Mouse (Mus musculus): Measurements from ENCODE around the gene Htra3. TPM values are rescaled to one million over a fixed set of nuclear protein-coding genes. Genes with fewer than 3 reads are reported as not detected.

Htra3 gene
- polyA plus RNA-seq, 1 experiment from 2014 or later: 4.7 TPM

DNA sequence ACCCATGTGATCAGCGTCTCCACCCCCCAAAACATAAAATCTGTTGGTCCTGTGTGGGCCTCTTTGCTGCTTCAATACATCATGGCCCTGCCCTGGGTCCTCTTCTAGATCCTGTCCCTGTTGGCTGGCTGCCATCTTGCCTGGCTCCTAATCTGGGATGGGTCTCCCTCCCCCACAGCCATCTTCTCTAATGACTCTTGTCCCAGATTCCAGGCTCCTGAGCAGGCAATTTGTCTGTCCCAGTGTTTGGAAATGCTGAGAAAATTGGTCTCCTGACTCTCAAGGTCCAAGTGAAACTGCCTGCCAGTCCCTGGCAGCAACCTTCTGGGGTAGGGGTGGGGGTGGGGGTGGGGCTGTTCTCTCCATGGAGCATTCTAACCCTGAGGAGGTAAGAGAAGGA lies 40.3 kb upstream of the Htra3 start:
- DNase-seq (ENCODE audit: low spot score) (no peak), ATAC-seq (ENCODE audit: low FRiP score) (no peak)
- 96% methylated on average over 1 of the region's 1 CpGs for whole genome bisulfite sequencing
- Histone ChIP-seq H3K9me3 (ENCODE audit: control insufficient read depth, low read length) (no peaks in the 10 kb centered on the region), H3K4me1 (replicated peaks; ENCODE audit: control insufficient read depth, insufficient read depth, low read length) (no peaks in the 10 kb centered on the region), H3K36me3 (ENCODE audit: control insufficient read depth, insufficient read depth, low read length) (no peaks in the 10 kb centered on the region), H3K27ac (ENCODE audit: low read depth, low read length) (no peak overlapping the region), H3K4me2 (replicated peaks; ENCODE audit: low read depth, low read length) (no peak overlapping the region), H3K27me3 (ENCODE audit: control insufficient read depth, insufficient read depth, low read length) (no peaks in the 10 kb centered on the region), H3K9ac (ENCODE audit: low read depth, low read length) (no peak overlapping the region), H3K4me3 (ENCODE audit: low read depth, low read length) (no peak overlapping the region)

- DNase-seq (ENCODE audit: low spot score) (no peak), ATAC-seq (ENCODE audit: low FRiP score) (no peak)
- Histone ChIP-seq H3K9ac (ENCODE audit: low read depth, low read length) (no peak overlapping the region), H3K4me2 (replicated peaks; ENCODE audit: low read depth, low read length) (no peak overlapping the region), H3K4me3 (ENCODE audit: low read depth, low read length) (no peak overlapping the region), H3K36me3 (ENCODE audit: control insufficient read depth, insufficient read depth, low read length) (no peaks in the 10 kb centered on the region), H3K9me3 (ENCODE audit: control insufficient read depth, low read length) (no peaks in the 10 kb centered on the region), H3K27me3 (ENCODE audit: control insufficient read depth, insufficient read depth, low read length) (no peaks in the 10 kb centered on the region), H3K27ac (ENCODE audit: low read depth, low read length) (no peak overlapping the region), H3K4me1 (replicated peaks; ENCODE audit: control insufficient read depth, insufficient read depth, low read length) (no peaks in the 10 kb centered on the region)
These were observed 39.8 kb upstream of the Htra3 start for GRCm38 (mm10) chr5:35719343-35719742.

GRCm38 (mm10) chr5:35718817-35719216 lies 39.2 kb upstream of the Htra3 start:
- DNase-seq (ENCODE audit: low spot score): no peak
- no peak overlapping the region for H3K27ac ChIP-seq (ENCODE audit: low read depth, low read length)
- no peaks in the 10 kb centered on the region for H3K27me3 ChIP-seq (ENCODE audit: control insufficient read depth, insufficient read depth, low read length)
- ATAC-seq (ENCODE audit: low FRiP score): no peak
- no peaks in the 10 kb centered on the region for H3K4me1 ChIP-seq (replicated peaks; ENCODE audit: control insufficient read depth, insufficient read depth, low read length)
- no peaks in the 10 kb centered on the region for H3K9me3 ChIP-seq (ENCODE audit: control insufficient read depth, low read length)
- WGBS: 69% methylated on average over 11 of the region's 11 CpGs
- H3K9ac ChIP-seq (ENCODE audit: low read depth, low read length): no peak overlapping the region
- H3K4me3 ChIP-seq (ENCODE audit: low read depth, low read length): no peak overlapping the region
- no peak overlapping the region for H3K4me2 ChIP-seq (replicated peaks; ENCODE audit: low read depth, low read length)
- H3K36me3 ChIP-seq (ENCODE audit: control insufficient read depth, insufficient read depth, low read length): no peaks in the 10 kb centered on the region

GRCm38 (mm10) chr5:35717946-35718345 lies 38.4 kb upstream of the Htra3 start:
- no peak overlapping the region for H3K9ac ChIP-seq (ENCODE audit: low read depth, low read length)

DNA sequence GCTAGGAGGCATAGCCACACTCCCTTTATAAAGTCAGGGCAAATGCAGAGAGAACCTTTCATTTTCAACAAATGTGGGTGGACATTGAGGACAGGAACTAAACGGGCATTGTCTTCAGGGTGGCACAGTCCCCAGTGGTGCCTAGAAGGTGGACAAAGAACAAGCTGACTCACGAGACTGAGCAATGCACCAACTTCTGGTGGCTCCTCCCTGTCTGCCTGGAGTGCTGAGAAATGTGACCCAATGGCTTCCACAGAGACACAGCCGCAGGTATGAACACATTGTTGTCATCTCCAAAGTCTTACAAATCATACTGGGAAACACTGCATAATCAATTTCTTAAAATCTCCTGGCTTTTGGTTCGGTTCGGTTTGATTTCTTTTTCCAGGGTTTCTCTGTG lies 37.9 kb upstream of the Htra3 start:
- H3K9ac ChIP-seq (ENCODE audit: low read depth, low read length): no peak overlapping the region
- H3K4me1 ChIP-seq (replicated peaks; ENCODE audit: control insufficient read depth, insufficient read depth, low read length): no peaks in the 10 kb centered on the region
- no peaks in the 10 kb centered on the region for H3K36me3 ChIP-seq (ENCODE audit: control insufficient read depth, insufficient read depth, low read length)
- DNase-seq (ENCODE audit: low spot score) (no peak), ATAC-seq (ENCODE audit: low FRiP score) (no peak)
- no peaks in the 10 kb centered on the region for H3K9me3 ChIP-seq (ENCODE audit: control insufficient read depth, low read length)
- no peaks in the 10 kb centered on the region for H3K27me3 ChIP-seq (ENCODE audit: control insufficient read depth, insufficient read depth, low read length)
- no peak overlapping the region for H3K4me3 ChIP-seq (ENCODE audit: low read depth, low read length)
- WGBS: 84% methylated on average over 5 of the region's 5 CpGs
- no peak overlapping the region for H3K27ac ChIP-seq (ENCODE audit: low read depth, low read length)
- no peak overlapping the region for H3K4me2 ChIP-seq (replicated peaks; ENCODE audit: low read depth, low read length)

More at GRCm38 (mm10) chr5:35717946-35718345, 38.4 kb upstream of the Htra3 start:
- Histone ChIP-seq H3K4me3 (ENCODE audit: low read depth, low read length) (no peak overlapping the region), H3K4me2 (replicated peaks; ENCODE audit: low read depth, low read length) (no peak overlapping the region), H3K27me3 (ENCODE audit: control insufficient read depth, insufficient read depth, low read length) (no peaks in the 10 kb centered on the region), H3K36me3 (ENCODE audit: control insufficient read depth, insufficient read depth, low read length) (no peaks in the 10 kb centered on the region), H3K4me1 (replicated peaks; ENCODE audit: control insufficient read depth, insufficient read depth, low read length) (no peaks in the 10 kb centered on the region), H3K9me3 (ENCODE audit: control insufficient read depth, low read length) (no peaks in the 10 kb centered on the region), H3K27ac (ENCODE audit: low read depth, low read length) (no peak overlapping the region)
- 60% methylated on average over 4 of the region's 4 CpGs for WGBS
- ATAC-seq (ENCODE audit: low FRiP score): no peak
- peak; percentile 47 for DNase-seq (ENCODE audit: low spot score)

DNA sequence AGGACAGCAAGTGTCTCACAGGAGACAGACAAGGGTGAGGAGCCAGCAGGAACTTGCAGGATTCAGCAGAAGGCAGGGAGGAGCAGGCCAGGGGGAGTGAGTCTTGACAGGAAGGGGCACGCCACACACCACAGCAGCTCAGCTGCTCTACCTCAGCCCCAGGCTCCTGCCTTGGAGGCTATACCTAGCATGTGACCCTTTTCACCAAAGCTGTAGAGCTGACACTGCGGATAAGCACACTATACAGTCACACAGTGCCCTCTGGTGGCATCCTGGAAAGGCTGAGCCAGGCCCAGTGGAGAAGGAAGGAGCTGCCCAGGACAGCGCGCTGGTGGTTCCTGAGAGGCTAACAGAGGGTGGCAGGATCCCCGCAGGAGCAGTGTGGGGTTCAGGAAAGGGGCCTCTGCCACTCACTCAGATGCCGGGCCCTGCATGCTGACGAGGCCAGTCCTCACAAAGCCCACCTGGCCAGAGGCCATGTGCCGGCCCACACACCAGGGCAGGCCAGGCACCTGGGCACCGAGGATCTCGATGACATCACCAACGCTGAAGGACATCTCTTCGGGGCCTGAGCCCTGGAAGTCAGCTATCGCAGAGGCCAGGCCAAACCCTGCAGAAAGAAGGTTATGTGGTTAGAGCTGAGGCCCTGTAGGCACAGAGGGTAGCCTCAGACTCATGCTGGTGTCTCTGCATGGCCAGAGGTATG lies 34.2 kb upstream of the Htra3 start:
- ATAC-seq (ENCODE audit: low FRiP score) (peak; percentile 71), DNase-seq (ENCODE audit: low spot score) (peak; percentile 87)
- H3K27me3 ChIP-seq (ENCODE audit: control insufficient read depth, insufficient read depth, low read length): no peaks in the 10 kb centered on the region
- H3K36me3 ChIP-seq (ENCODE audit: control insufficient read depth, insufficient read depth, low read length): no peaks in the 10 kb centered on the region
- H3K4me3 ChIP-seq (ENCODE audit: low read depth, low read length): no peak overlapping the region
- H3K4me1 ChIP-seq (replicated peaks; ENCODE audit: control insufficient read depth, insufficient read depth, low read length): no peaks in the 10 kb centered on the region
- H3K9me3 ChIP-seq (ENCODE audit: control insufficient read depth, low read length): no peaks in the 10 kb centered on the region
- H3K4me2 ChIP-seq (replicated peaks; ENCODE audit: low read depth, low read length): no peak overlapping the region
- 51% methylated on average over 13 of the region's 13 CpGs for WGBS
- no peak overlapping the region for H3K9ac ChIP-seq (ENCODE audit: low read depth, low read length)
- no peak overlapping the region for H3K27ac ChIP-seq (ENCODE audit: low read depth, low read length)

GRCm38 (mm10) chr5:35712517-35712916 lies 32.9 kb upstream of the Htra3 start:
- no peaks in the 10 kb centered on the region for H3K9me3 ChIP-seq (ENCODE audit: control insufficient read depth, low read length)
- no peaks in the 10 kb centered on the region for H3K27me3 ChIP-seq (ENCODE audit: control insufficient read depth, insufficient read depth, low read length)
- ATAC-seq (ENCODE audit: low FRiP score) (no peak), DNase-seq (ENCODE audit: low spot score) (no peak)
- no peaks in the 10 kb centered on the region for H3K36me3 ChIP-seq (ENCODE audit: control insufficient read depth, insufficient read depth, low read length)
- no peaks in the 10 kb centered on the region for H3K4me1 ChIP-seq (replicated peaks; ENCODE audit: control insufficient read depth, insufficient read depth, low read length)
- no peak overlapping the region for H3K9ac ChIP-seq (ENCODE audit: low read depth, low read length)
- no peak overlapping the region for H3K4me2 ChIP-seq (replicated peaks; ENCODE audit: low read depth, low read length)
- H3K27ac ChIP-seq (ENCODE audit: low read depth, low read length): no peak overlapping the region
- H3K4me3 ChIP-seq (ENCODE audit: low read depth, low read length): no peak overlapping the region
- 74% methylated on average over 5 of the region's 5 CpGs for WGBS

DNA sequence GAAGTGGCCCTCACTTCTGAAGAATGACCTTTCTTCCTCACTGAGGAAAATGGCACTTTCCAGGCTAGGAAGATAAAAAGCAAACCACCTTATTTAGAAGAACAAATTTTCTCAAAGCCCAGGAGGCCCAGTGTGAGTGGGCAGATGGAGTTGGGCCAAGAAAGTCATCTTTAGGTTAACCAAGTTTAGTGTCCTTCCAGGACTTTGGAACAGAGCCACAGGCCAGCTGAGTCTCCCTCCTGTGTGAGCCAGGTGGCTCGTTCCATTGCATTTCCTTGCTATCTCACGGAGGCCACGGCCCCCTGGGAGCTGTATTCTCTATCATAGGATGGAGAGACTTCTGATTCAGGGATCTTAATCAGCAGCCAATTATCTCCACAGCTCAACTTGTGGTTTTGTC lies 31.3 kb upstream of the Htra3 start:
- no peak overlapping the region for H3K4me3 ChIP-seq (ENCODE audit: low read depth, low read length)
- H3K4me2 ChIP-seq (replicated peaks; ENCODE audit: low read depth, low read length): no peak overlapping the region
- H3K36me3 ChIP-seq (ENCODE audit: control insufficient read depth, insufficient read depth, low read length): no peaks in the 10 kb centered on the region
- H3K27me3 ChIP-seq (ENCODE audit: control insufficient read depth, insufficient read depth, low read length): no peaks in the 10 kb centered on the region
- DNase-seq (ENCODE audit: low spot score): no peak
- no peaks in the 10 kb centered on the region for H3K4me1 ChIP-seq (replicated peaks; ENCODE audit: control insufficient read depth, insufficient read depth, low read length)
- ATAC-seq (ENCODE audit: low FRiP score): no peak
- no peaks in the 10 kb centered on the region for H3K9me3 ChIP-seq (ENCODE audit: control insufficient read depth, low read length)
- H3K27ac ChIP-seq (ENCODE audit: low read depth, low read length): no peak overlapping the region
- WGBS: 66% methylated on average over 3 of the region's 3 CpGs
- no peak overlapping the region for H3K9ac ChIP-seq (ENCODE audit: low read depth, low read length)

DNA sequence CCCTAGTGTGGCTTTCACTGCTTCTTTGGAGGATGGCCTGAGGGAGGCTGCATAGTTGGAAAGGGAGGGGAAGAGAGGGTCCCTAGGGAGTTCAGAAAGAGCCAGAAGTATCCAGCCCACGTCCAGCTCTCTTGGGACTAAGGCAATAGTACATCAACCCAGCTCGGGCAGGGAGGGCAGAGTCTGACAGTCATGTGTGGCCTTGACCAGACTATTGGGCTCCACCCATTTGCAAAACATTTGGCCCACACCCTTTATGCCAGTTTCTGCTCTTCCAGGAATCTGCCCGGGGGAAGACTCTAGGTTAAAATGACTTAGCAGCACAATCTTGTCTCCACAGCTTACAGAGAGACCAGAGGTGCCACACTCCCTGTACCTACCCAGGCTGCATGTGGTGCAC lies 30.9 kb upstream of the Htra3 start:
- no peak overlapping the region for H3K9ac ChIP-seq (ENCODE audit: low read depth, low read length)
- no peak overlapping the region for H3K4me2 ChIP-seq (replicated peaks; ENCODE audit: low read depth, low read length)
- DNase-seq (ENCODE audit: low spot score) (no peak), ATAC-seq (ENCODE audit: low FRiP score) (no peak)
- H3K36me3 ChIP-seq (ENCODE audit: control insufficient read depth, insufficient read depth, low read length): no peaks in the 10 kb centered on the region
- no peaks in the 10 kb centered on the region for H3K9me3 ChIP-seq (ENCODE audit: control insufficient read depth, low read length)
- H3K27ac ChIP-seq (ENCODE audit: low read depth, low read length): no peak overlapping the region
- no peaks in the 10 kb centered on the region for H3K4me1 ChIP-seq (replicated peaks; ENCODE audit: control insufficient read depth, insufficient read depth, low read length)
- WGBS: 72% methylated on average over 3 of the region's 3 CpGs
- no peak overlapping the region for H3K4me3 ChIP-seq (ENCODE audit: low read depth, low read length)
- H3K27me3 ChIP-seq (ENCODE audit: control insufficient read depth, insufficient read depth, low read length): no peaks in the 10 kb centered on the region

Data from hindbrain, embryonic 11.5 days (tissue).